Mouse (Mus musculus) G1E (cell line): ENCODE results near the gene Ssrp1.

Experiments
- CTCF ChIP-seq: IDR thresholded peaks from 2 replicates; pipeline ENCODE4 v1.5.1; 2012; ENCODE audit warnings: low read depth, low read length, inconsistent platforms, mixed read lengths
- GATA1 ChIP-seq: IDR thresholded peaks from 2 replicates; pipeline ENCODE4 v1.6.1; 2012; ENCODE audit warnings: borderline replicate concordance, low read length, inconsistent platforms, mixed read lengths
- POLR2AphosphoS5 ChIP-seq: IDR thresholded peaks from 2 replicates; pipeline ENCODE4 v1.6.1; 2012; ENCODE audit warnings: low read depth, low read length, inconsistent platforms; ENCODE audit not compliant: insufficient replicate concordance
- TAL1 ChIP-seq: conservative IDR thresholded peaks from 2 replicates; pipeline ENCODE4 v1.6.1; 2012; ENCODE audit warnings: low read depth, low read length, inconsistent platforms, mixed read lengths

GRCm38 (mm10) chr2:85095906-85096305 lies 58.9 kb downstream of the Ssrp1 start:
- no peak for TF ChIP-seq CTCF
- TF ChIP-seq TAL1: no peak
- TF ChIP-seq GATA1: no peak
- no peak for TF ChIP-seq POLR2AphosphoS5
